Mouse (Mus musculus) hindbrain, embryonic 10.5 days (tissue): ENCODE measurements around the gene Slc44a3. TPM values are rescaled to one million over a fixed set of nuclear protein-coding genes. Genes with fewer than 3 reads are reported as not detected.

Source experiments
- DNase-seq: peaks from one replicate; pipeline ENCODE4 v3.0.0-alpha.2; 2017; ENCODE audit warnings: low spot score
- H3K27ac ChIP-seq: fragments of 300-500 bp; sonication (generic); 2 replicates; pipeline ENCODE4 v1.5.1; 2016; ENCODE audit warnings: mild to moderate bottlenecking, moderate library complexity
- H3K27me3 ChIP-seq: fragments of 300-500 bp; sonication (generic); 2 replicates; pipeline ENCODE4 v1.6.1; 2016; ENCODE audit warnings: mild to moderate bottlenecking; ENCODE audit not compliant: poor library complexity, insufficient read depth, severe bottlenecking
- H3K36me3 ChIP-seq: fragments of 300-500 bp; sonication (generic); 2 replicates; pipeline ENCODE4 v1.6.1; 2016; ENCODE audit warnings: mild to moderate bottlenecking, moderate library complexity
- H3K4me1 ChIP-seq: fragments of 300-500 bp; sonication (generic); replicated peaks from 2 replicates; pipeline ENCODE4 v1.6.1; 2016; ENCODE audit warnings: mild to moderate bottlenecking
- H3K4me3 ChIP-seq: fragments of 300-500 bp; sonication (generic); 2 replicates; pipeline ENCODE4 v1.5.1; 2016; ENCODE audit warnings: mild to moderate bottlenecking, moderate library complexity
- H3K9me3 ChIP-seq: fragments of 300-500 bp; sonication (generic); 2 replicates; pipeline ENCODE4 v1.6.1; 2016; ENCODE audit warnings: mild to moderate bottlenecking, moderate library complexity
- WGBS: fragments of 180-500 bp; shearing (Covaris S2); methylation state at CpG from one replicate; pipeline ENCODE4 v1.1.7; 2016; 5-methylcytosine and 5-hydroxymethylcytosine counted together
- polyA plus RNA-seq: library from polyadenylated mRNA; unstranded; fragments of >200 nt; fragmentation: Nextera tagmentation; extraction: Ambion mirVana; gene quantifications from 2 replicates; pipeline ENCODE4 v1.2.1, GENCODE M21; 2016

The Slc44a3 gene
- polyA plus RNA-seq, 1 experiment from 2014 or later, result 0.33 TPM

DNA sequence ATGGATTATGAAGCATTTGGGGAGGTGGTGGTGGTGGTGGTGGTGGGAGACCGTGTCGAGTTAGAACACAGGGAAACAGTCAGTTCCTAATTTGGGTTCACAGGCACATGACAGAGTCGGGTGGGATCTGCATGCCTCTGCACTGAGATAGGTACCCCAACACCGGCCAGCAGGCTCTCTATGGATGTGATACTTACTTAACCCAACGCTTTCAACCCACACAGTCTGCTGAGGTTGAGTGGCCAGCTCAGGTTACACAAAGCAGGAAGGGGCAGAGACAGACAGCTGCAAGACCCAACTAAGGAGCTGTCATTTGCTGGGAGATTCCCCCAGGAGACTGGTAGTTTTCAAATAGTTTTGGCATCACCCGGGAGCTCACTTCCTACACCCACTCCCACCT is 50.6 kb downstream of the Slc44a3 start:
- H3K9me3 ChIP-seq, result no peaks in the 10 kb centered on the region
- H3K36me3 ChIP-seq, result no peaks in the 10 kb centered on the region
- H3K27me3 ChIP-seq, result peaks cover 12% of the 10 kb centered on the region; the same call in 1 of the 2 replicates
- 33% methylated on average over 6 of the region's 6 CpGs for WGBS
- DNase-seq, result no peak
- H3K4me3 ChIP-seq, result no peak overlapping the region
- H3K27ac ChIP-seq, result 0 out of 2 replicates have a peak overlapping the region, but pooled peaks have one; percentile 56
- peaks cover 46% of the 10 kb centered on the region for H3K4me1 ChIP-seq

DNA sequence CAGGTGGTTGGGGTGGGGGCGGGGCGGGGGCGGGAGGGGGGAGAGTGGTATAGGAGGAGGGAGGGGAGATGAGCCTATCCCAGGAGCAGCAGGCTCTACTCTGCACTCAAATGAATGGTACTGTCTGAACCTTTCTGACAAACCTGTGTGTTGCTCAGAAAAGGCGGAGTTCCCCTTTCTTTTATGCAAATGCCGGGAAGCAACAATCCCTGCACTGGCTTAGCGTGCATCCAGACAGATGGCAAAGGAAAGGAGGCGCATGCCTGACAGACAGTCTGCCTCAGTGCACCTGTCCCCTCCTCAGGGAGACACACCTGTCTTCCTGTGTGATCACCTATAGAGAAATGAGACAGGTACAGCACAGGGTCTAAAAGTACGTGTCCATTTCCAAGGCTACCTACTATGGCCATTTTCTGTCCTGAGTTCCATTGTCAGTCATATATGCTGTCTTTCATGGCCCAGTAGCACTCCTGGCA is 51.2 kb downstream of the Slc44a3 start:
- 66% methylated on average over 8 of the region's 8 CpGs for WGBS
- Histone ChIP-seq H3K27me3 (peaks cover 12% of the 10 kb centered on the region; the same call in 1 of the 2 replicates), H3K27ac (0 out of 2 replicates have a peak overlapping the region, but pooled peaks have one; percentile 56), H3K9me3 (no peaks in the 10 kb centered on the region), H3K4me1 (peaks cover 46% of the 10 kb centered on the region), H3K36me3 (no peaks in the 10 kb centered on the region), H3K4me3 (no peak overlapping the region)
- DNase-seq, result no peak

GRCm38 (mm10) chr3:121480030-121480960 is 51.9 kb downstream of the Slc44a3 start:
- DNase-seq, result no peak
- no peaks in the 10 kb centered on the region for H3K9me3 ChIP-seq
- WGBS, result 56% methylated on average over 26 of the region's 26 CpGs
- peaks cover 46% of the 10 kb centered on the region for H3K4me1 ChIP-seq
- H3K4me3 ChIP-seq, result no peak overlapping the region
- peak overlapping the region; percentile 54 for H3K27ac ChIP-seq
- peaks cover 12% of the 10 kb centered on the region; the same call in 1 of the 2 replicates for H3K27me3 ChIP-seq
- no peaks in the 10 kb centered on the region for H3K36me3 ChIP-seq

DNA sequence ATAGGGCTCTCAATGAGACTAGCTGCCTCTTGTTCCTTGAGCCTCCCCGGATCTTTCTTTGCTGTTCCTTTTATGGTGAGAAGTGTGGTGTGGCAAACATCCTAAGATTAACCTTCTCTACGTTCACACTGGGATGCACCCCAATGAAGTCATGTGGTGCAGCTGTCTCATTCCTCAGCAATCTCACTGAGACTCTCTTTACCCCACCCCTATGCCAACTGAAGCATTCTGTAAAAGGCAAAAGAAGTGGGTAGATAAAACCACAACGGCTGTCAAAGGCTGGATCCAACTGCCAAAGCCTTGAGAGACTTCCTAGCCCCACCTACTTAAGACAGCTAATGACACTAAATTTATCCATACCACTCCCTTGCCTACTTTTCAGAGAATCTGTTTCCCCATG is 57.5 kb downstream of the Slc44a3 start:
- Histone ChIP-seq H3K36me3 (no peaks in the 10 kb centered on the region), H3K4me1 (peaks cover 22% of the 10 kb centered on the region), H3K27me3 (0 out of 2 replicates have a peak, but pooled peaks cover 4% of the 10 kb centered on the region), H3K4me3 (no peak overlapping the region), H3K9me3 (no peaks in the 10 kb centered on the region), H3K27ac (no peak overlapping the region)
- no peak for DNase-seq
- 65% methylated on average over 3 of the region's 3 CpGs for WGBS

DNA sequence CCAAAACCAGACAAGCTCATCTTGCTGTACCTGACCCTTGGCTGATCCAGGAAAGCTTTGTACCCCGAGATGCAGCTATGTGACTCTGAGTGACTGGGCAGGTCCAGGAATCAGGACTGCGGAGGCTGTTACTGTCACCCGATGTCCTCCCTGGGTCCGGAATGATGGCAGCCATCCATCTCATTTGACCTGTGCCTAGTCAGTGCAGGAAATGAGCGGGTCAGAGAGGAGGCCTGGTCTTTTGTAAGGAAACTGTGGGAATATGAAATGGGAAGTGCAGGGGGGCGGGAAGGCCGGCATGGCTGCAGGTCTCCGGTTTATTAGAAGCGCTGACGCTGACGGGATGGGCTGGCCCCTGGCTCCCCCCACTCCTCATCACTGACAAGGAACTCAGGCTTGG is 60.5 kb downstream of the Slc44a3 start:
- no peaks in the 10 kb centered on the region for H3K27me3 ChIP-seq
- no peak for DNase-seq
- H3K9me3 ChIP-seq, result no peaks in the 10 kb centered on the region
- no peak overlapping the region for H3K4me3 ChIP-seq
- 68% methylated on average over 11 of the region's 11 CpGs for WGBS
- H3K36me3 ChIP-seq, result no peaks in the 10 kb centered on the region
- H3K4me1 ChIP-seq, result peaks cover 35% of the 10 kb centered on the region
- no peak overlapping the region for H3K27ac ChIP-seq

GRCm38 (mm10) chr3:121469185-121469975 is 62.8 kb downstream of the Slc44a3 start:
- WGBS, result 8% methylated on average over 13 of the region's 13 CpGs
- H3K4me1 ChIP-seq, result peaks cover 51% of the 10 kb centered on the region

GRCm38 (mm10) chr3:121468136-121468535 is 64.1 kb downstream of the Slc44a3 start:
- DNase-seq, result no peak
- WGBS, result 18% methylated on average over 2 of the region's 2 CpGs
- H3K27ac ChIP-seq, result peak overlapping the region; percentile 89

More at GRCm38 (mm10) chr3:121469185-121469975, 62.8 kb downstream of the Slc44a3 start:
- no peaks in the 10 kb centered on the region for H3K27me3 ChIP-seq
- peak; percentile 72 for DNase-seq
- peak overlapping the region; percentile 89 for H3K27ac ChIP-seq
- no peaks in the 10 kb centered on the region for H3K36me3 ChIP-seq
- no peaks in the 10 kb centered on the region for H3K9me3 ChIP-seq
- peak overlapping the region; percentile 12; the same call in 1 of the 2 replicates for H3K4me3 ChIP-seq

DNA sequence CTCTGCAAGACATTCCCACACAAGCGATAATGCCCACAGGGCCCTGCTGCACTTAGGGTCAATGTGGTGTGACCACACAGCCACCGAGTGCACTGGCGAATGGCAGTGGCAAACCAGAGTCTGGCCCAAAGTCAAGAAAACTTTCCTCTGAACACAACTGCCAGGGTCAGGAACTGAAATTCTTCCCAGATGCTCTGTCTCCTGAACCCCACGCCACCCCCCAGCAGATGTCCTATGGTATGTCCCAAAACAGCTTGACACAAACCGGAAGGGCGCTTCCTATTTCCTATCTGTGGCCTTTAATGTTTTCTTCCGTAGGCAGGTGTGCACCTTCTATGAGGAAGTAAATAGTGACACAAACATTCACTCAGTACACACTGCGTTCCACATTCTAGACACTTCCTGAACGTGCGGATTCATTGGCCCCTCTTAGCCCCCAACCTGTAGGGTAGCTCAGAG is 65.1 kb downstream of the Slc44a3 start:
- no peak overlapping the region for H3K4me3 ChIP-seq
- H3K4me1 ChIP-seq, result peaks cover 52% of the 10 kb centered on the region
- 76% methylated on average over 10 of the region's 10 CpGs for WGBS
- H3K36me3 ChIP-seq, result no peaks in the 10 kb centered on the region
- H3K27ac ChIP-seq, result no peak overlapping the region
- no peaks in the 10 kb centered on the region for H3K27me3 ChIP-seq
- no peaks in the 10 kb centered on the region for H3K9me3 ChIP-seq
- DNase-seq, result no peak

More at GRCm38 (mm10) chr3:121468136-121468535, 64.1 kb downstream of the Slc44a3 start:
- Histone ChIP-seq H3K27me3 (no peaks in the 10 kb centered on the region), H3K4me3 (no peak overlapping the region), H3K36me3 (no peaks in the 10 kb centered on the region), H3K4me1 (peaks cover 52% of the 10 kb centered on the region), H3K9me3 (no peaks in the 10 kb centered on the region)

DNA sequence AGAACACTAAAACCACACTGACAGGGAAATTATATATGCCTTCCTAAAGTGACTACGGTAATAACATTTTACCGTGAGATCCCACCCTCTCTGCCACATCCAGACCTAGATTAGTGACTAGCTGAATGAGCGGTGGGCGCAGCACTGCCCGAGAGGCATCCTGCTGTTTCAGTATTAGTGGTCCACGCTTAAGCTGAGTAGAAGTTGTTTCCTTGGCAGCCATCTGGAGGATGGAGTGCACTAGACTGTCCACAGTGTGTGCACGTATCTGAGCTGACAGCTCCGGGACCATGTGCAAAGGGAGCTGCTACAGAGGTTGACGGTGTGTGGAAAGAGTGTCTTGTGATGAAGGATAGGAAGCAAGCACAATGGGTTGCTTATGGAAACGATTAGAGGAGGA is 66.4 kb downstream of the Slc44a3 start:
- DNase-seq, result no peak
- Histone ChIP-seq H3K4me3 (no peak overlapping the region), H3K27ac (no peak overlapping the region), H3K9me3 (no peaks in the 10 kb centered on the region), H3K36me3 (peaks cover 12% of the 10 kb centered on the region), H3K4me1 (peaks cover 45% of the 10 kb centered on the region), H3K27me3 (no peaks in the 10 kb centered on the region)
- 73% methylated on average over 10 of the region's 10 CpGs for WGBS

DNA sequence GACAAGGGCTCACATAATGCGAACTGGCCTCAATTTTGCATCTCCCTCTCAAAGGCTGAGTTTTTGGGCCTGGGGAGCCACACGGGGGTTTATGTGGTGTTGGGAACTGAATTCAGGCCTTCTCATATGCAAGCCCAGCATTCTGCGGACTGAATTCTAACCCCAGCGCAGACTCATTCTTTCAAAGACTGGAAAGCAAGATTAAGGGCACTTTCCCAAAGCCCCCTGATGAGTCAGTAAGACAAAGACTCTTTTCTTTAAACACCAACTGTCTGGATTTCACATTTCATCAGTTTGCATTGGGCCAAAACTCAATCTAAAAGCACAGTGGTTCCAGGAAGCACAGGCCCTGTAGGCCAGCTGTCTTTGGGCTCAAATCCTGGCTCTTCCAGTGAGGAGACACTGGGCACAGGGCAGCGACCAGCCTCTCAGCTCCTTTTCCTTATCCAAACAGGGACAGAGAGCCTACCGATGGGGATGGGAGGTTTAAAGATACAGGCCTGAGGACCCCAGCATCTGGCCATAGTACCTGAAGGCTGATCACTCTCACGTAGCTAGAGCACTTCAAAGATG is 67.4 kb downstream of the Slc44a3 start:
- peaks cover 21% of the 10 kb centered on the region for H3K36me3 ChIP-seq
- no peak for DNase-seq
- WGBS, result 35% methylated on average over 7 of the region's 7 CpGs
- no peaks in the 10 kb centered on the region for H3K9me3 ChIP-seq
- H3K27ac ChIP-seq, result peak overlapping the region; percentile 42
- H3K4me3 ChIP-seq, result no peak overlapping the region
- H3K27me3 ChIP-seq, result no peaks in the 10 kb centered on the region
- peaks cover 38% of the 10 kb centered on the region for H3K4me1 ChIP-seq

DNA sequence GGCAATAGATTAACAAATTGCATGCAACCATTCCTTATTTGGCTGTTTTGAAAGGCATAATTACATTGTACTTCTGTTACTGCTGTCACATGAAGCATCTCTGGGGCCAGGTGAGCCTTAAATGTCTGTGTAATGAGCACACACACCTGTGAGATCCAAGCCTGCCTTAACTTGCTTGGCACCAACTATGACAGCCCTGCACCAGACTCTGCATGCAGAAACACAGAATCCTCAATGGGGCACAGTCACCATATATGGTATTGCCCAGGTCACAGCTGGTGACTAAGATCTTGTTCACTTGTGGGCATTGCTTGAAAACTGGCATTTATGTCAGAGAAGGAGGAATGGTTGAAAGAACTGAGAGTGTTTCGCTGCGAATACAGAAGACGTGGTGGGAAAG is 69.4 kb downstream of the Slc44a3 start:
- DNase-seq, result no peak
- Histone ChIP-seq H3K27ac (no peak overlapping the region), H3K27me3 (no peaks in the 10 kb centered on the region), H3K9me3 (no peaks in the 10 kb centered on the region), H3K4me3 (no peak overlapping the region), H3K4me1 (peaks cover 18% of the 10 kb centered on the region), H3K36me3 (peaks cover 42% of the 10 kb centered on the region)
- 89% methylated on average over 3 of the region's 3 CpGs for WGBS

GRCm38 (mm10) chr3:121461477-121461876 is 70.7 kb downstream of the Slc44a3 start:
- H3K4me3 ChIP-seq, result no peak overlapping the region
- no peaks in the 10 kb centered on the region for H3K27me3 ChIP-seq
- H3K9me3 ChIP-seq, result no peaks in the 10 kb centered on the region
- H3K27ac ChIP-seq, result no peak overlapping the region
- H3K4me1 ChIP-seq, result peaks cover 17% of the 10 kb centered on the region
- WGBS, result 93% methylated on average over 13 of the region's 13 CpGs
- peaks cover 55% of the 10 kb centered on the region for H3K36me3 ChIP-seq
- no peak for DNase-seq
